In the genomic region with DNA sequence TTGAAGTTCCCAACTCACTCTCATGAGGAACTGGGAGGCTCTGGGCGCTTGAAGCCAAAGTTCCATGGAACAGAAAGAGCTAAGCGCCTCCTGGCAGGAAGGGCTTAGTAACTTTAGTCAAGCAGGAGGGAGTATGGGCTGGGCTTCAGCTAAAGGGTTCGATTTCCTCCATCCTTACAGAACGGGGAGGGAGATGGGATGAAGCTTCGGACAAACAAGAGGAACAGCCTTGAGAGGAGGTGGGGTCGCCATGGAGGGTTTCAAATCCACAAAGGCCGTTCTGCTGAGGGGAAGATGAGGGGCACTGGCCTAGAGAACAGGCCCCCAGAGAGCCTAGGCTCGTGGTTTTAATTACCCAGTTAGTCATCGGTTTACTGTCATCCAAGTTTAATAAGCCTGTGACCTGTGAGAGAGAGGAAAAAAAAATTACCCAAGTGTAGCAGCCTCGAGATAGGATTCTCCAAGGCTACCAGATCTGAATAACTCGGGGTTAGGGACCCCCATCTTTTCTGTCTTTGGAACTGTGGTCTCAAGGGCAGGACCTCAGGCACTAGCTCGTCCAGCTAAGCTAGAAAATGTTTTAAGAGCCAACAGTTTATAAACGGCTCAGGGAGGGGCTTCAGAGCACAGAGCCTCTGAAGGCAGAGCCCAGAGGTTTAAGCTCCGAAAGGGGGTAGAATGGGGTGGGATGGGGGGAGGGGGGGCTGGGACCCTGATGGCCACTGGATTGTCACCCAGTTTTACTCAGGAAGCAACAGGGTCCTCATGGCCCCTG, we compare ENCODE assay signal across 7 mouse cellular contexts.
DNase-seq lines count a peak whose midpoint lies in the region; ATAC-seq and TF ChIP-seq lines count a peak whose summit lies in the region.

No protein-coding gene starts in this region.

- ATAC-seq in stomach, postnatal 0 days (ENCODE audit: low FRiP score, low TSS enrichment) = peak; percentile 3; the same call in 1 of the 2 replicates
- no peak for ATAC-seq in megakaryocyte-erythroid progenitor cell, adult 5-6 weeks (replicated peaks; ENCODE audit: low FRiP score, low TSS enrichment, poor library complexity, severe bottlenecking)

- peak overlapping the region; percentile 35 for H3K9ac ChIP-seq in stomach, postnatal 0 days (ENCODE audit: low read length)

- peak; percentile 35 for DNase-seq in testis, postnatal 14 days (ENCODE audit: low spot score)
- DNase-seq in testis, postnatal 10 days (ENCODE audit: low spot score) = no peak
- DNase-seq in fibroblast of lung, adult 2 months (ENCODE audit: low read depth) = peak; percentile 79
- DNase-seq in heart, postnatal 4 days = peak; percentile 39
- no peak for DNase-seq in stomach, postnatal 0 days (ENCODE audit: low spot score)
- no peak for DNase-seq in frontal cortex, adult 2 months (ENCODE audit: extremely low spot score in 1 of 2, low spot score in 1 of 2)

- H3K27me3 ChIP-seq in stomach, postnatal 0 days (ENCODE audit: control insufficient read depth, insufficient read depth, low read length) = no peaks in the 10 kb centered on the region

- H3K4me3 ChIP-seq in stomach, postnatal 0 days (ENCODE audit: low read depth, low read length) = no peak overlapping the region

- 24% methylated on average over 14 of the region's 14 CpGs for WGBS in stomach, postnatal 0 days

- no peaks in the 10 kb centered on the region for H3K9me3 ChIP-seq in stomach, postnatal 0 days (ENCODE audit: control insufficient read depth, low read length)

- peaks cover 9% of the 10 kb centered on the region for H3K4me1 ChIP-seq in stomach, postnatal 0 days (replicated peaks; ENCODE audit: control insufficient read depth, insufficient read depth)

- peak; percentile 21; the same call in 1 of the 2 replicates for TF ChIP-seq CTCF in stomach, postnatal 0 days (IDR thresholded peaks at IDR 0.05; ENCODE audit: low read depth)

- no peaks in the 10 kb centered on the region for H3K36me3 ChIP-seq in stomach, postnatal 0 days (ENCODE audit: control insufficient read depth, insufficient read depth, low read length)

- no peak for TF ChIP-seq EP300 in stomach, postnatal 0 days (optimal IDR thresholded peaks at IDR 0.05)

- peak overlapping the region; percentile 6; the same call in 1 of the 2 replicates for H3K4me2 ChIP-seq in stomach, postnatal 0 days (replicated peaks; ENCODE audit: low read depth)

- peak overlapping the region; percentile 83 for H3K27ac ChIP-seq in stomach, postnatal 0 days (replicated peaks)

Comparison
In these comparisons a context has a peak if more than half of its experiments do, and no peak if none do; other contexts are left out.
1. DNase-seq: peak in testis, postnatal 14 days (single experiment), fibroblast of lung, adult 2 months (single experiment) and heart, postnatal 4 days (single experiment); none in testis, postnatal 10 days (single experiment), stomach, postnatal 0 days (single experiment) and frontal cortex, adult 2 months (0 of 2).